Mouse (Mus musculus): ENCODE results near the gene Fndc3b. TPM values are rescaled to one million over a fixed set of nuclear protein-coding genes. Genes with fewer than 3 reads are reported as not detected.

Gene Fndc3b
- polyA plus RNA-seq, 1 experiment from 2014 or later, result 6.7 TPM

- peaks cover 45% of the 10 kb centered on the region for H3K27me3 ChIP-seq (replicated peaks; ENCODE audit: control insufficient read depth, insufficient read depth, low read length)
- peaks cover 16% of the 10 kb centered on the region for H3K4me1 ChIP-seq (replicated peaks; ENCODE audit: control insufficient read depth, insufficient read depth, low read length)
- peak overlapping the region; percentile 48 for H3K4me3 ChIP-seq (replicated peaks; ENCODE audit: low read length)
- H3K9ac ChIP-seq (replicated peaks; ENCODE audit: low read depth, low read length), result peak overlapping the region; percentile 46
- no peaks in the 10 kb centered on the region for H3K9me3 ChIP-seq (ENCODE audit: control insufficient read depth, low read length)
- peak overlapping the region; percentile 94 for H3K4me2 ChIP-seq (ENCODE audit: low read length)
- under 1% methylated on average over 77 of the region's 77 CpGs for WGBS
- no peaks in the 10 kb centered on the region for H3K36me3 ChIP-seq (ENCODE audit: control insufficient read depth, insufficient read depth)
- H3K27ac ChIP-seq (ENCODE audit: low read length), result no peak overlapping the region
- ATAC-seq, result peak; percentile 72
Observed at GRCm38 (mm10) chr3:27371725-27372650, 339.1 kb downstream of the Fndc3b start.

GRCm38 (mm10) chr3:27371276-27371621, 339.9 kb downstream of the Fndc3b start, which contains the start of gene Ghsr:
Gene Ghsr (plus strand): TSS chr3:27371351.
- Histone ChIP-seq H3K9ac (replicated peaks; ENCODE audit: low read depth, low read length) (peak within 1 kb of the TSS; percentile 46), H3K36me3 (ENCODE audit: control insufficient read depth, insufficient read depth) (no peaks in the 10 kb centered on the region), H3K4me1 (replicated peaks; ENCODE audit: control insufficient read depth, insufficient read depth, low read length) (peaks cover 16% of the 10 kb centered on the region), H3K4me3 (replicated peaks; ENCODE audit: low read length) (peak within 1 kb of the TSS; percentile 48), H3K9me3 (ENCODE audit: control insufficient read depth, low read length) (no peaks in the 10 kb centered on the region), H3K27me3 (replicated peaks; ENCODE audit: control insufficient read depth, insufficient read depth, low read length) (peaks cover 45% of the 10 kb centered on the region), H3K27ac (ENCODE audit: low read length) (no peak within 1 kb of the TSS), H3K4me2 (ENCODE audit: low read length) (peak within 1 kb of the TSS; percentile 94)
- ATAC-seq, result peak; percentile 69
- WGBS, result 1% methylated on average over 18 of the region's 19 CpGs

GRCm38 (mm10) chr3:27370582-27371275, 340.4 kb downstream of the Fndc3b start:
- 3% methylated on average over 20 of the region's 20 CpGs for WGBS
- H3K9me3 ChIP-seq (ENCODE audit: control insufficient read depth, low read length), result no peaks in the 10 kb centered on the region
- H3K4me2 ChIP-seq (ENCODE audit: low read length), result peak overlapping the region; percentile 94
- peaks cover 45% of the 10 kb centered on the region for H3K27me3 ChIP-seq (replicated peaks; ENCODE audit: control insufficient read depth, insufficient read depth, low read length)
- H3K4me1 ChIP-seq (replicated peaks; ENCODE audit: control insufficient read depth, insufficient read depth, low read length), result peaks cover 16% of the 10 kb centered on the region
- no peaks in the 10 kb centered on the region for H3K36me3 ChIP-seq (ENCODE audit: control insufficient read depth, insufficient read depth)
- ATAC-seq, result no peak
- H3K9ac ChIP-seq (replicated peaks; ENCODE audit: low read depth, low read length), result peak overlapping the region; percentile 46; the same call in 1 of the 2 replicates
- peak overlapping the region; percentile 48 for H3K4me3 ChIP-seq (replicated peaks; ENCODE audit: low read length)
- H3K27ac ChIP-seq (ENCODE audit: low read length), result no peak overlapping the region

- ATAC-seq, result no peak
- WGBS, result 7% methylated on average over 10 of the region's 10 CpGs
- H3K4me1 ChIP-seq (replicated peaks; ENCODE audit: control insufficient read depth, insufficient read depth, low read length), result peaks cover 16% of the 10 kb centered on the region
- H3K4me2 ChIP-seq (ENCODE audit: low read length), result no peak overlapping the region
- no peak overlapping the region for H3K9ac ChIP-seq (replicated peaks; ENCODE audit: low read depth, low read length)
- no peak overlapping the region for H3K4me3 ChIP-seq (replicated peaks; ENCODE audit: low read length)
- H3K36me3 ChIP-seq (ENCODE audit: control insufficient read depth, insufficient read depth), result no peaks in the 10 kb centered on the region
- H3K27me3 ChIP-seq (replicated peaks; ENCODE audit: control insufficient read depth, insufficient read depth, low read length), result peaks cover 45% of the 10 kb centered on the region
- H3K27ac ChIP-seq (ENCODE audit: low read length), result no peak overlapping the region
- H3K9me3 ChIP-seq (ENCODE audit: control insufficient read depth, low read length), result no peaks in the 10 kb centered on the region
Observed at GRCm38 (mm10) chr3:27370125-27370524, 341.0 kb downstream of the Fndc3b start.

Small RNA genes within 50 kb of the gene (microRNA-seq; reads per million reads assigned to microRNA genes)
- not detected for gene Mir3092

Other genes starting within 250 kb of the Fndc3b start
- gene Tmem212, start 185.1 kb upstream of the Fndc3b start, polyA plus RNA-seq (2015; fragmentation: Nextera tagmentation; extraction: Ambion mirVana), result 0.48 TPM in 1 of 2 replicates, not detected in the other
- gene Pld1, start 227.4 kb upstream of the Fndc3b start, polyA plus RNA-seq (2015; fragmentation: Nextera tagmentation; extraction: Ambion mirVana), result 2.3 and 3.8 TPM in 2 replicates

Measured in forebrain, embryonic 16.5 days (tissue).